Mouse (Mus musculus): ENCODE data around the gene Podxl2. TPM values are rescaled to one million over a fixed set of nuclear protein-coding genes. Genes with fewer than 3 reads are reported as not detected.

The Podxl2 gene
- polyA plus RNA-seq, 1 experiment, result 100.0 TPM

GRCm38 (mm10) chr6:88909151-88909550 lies 34.3 kb upstream of the Podxl2 start:
- no peak for DNase-seq
- Histone ChIP-seq H3K36me3 (ENCODE audit: control insufficient read depth, insufficient read depth, low read length) (no peaks in the 10 kb centered on the region), H3K4me3 (ENCODE audit: control insufficient read depth, insufficient read depth, low read length) (no peak overlapping the region), H3K27me3 (ENCODE audit: control insufficient read depth, insufficient read depth, low read length) (no peaks in the 10 kb centered on the region), H3K4me1 (replicated peaks; ENCODE audit: control insufficient read depth, insufficient read depth, low read length) (peaks cover 23% of the 10 kb centered on the region), H3K27ac (ENCODE audit: control insufficient read depth, insufficient read depth, low read length) (no peak overlapping the region)
- WGBS, result 19% methylated on average over 6 of the region's 6 CpGs
- no peak for TF ChIP-seq POLR2A (IDR thresholded peaks at IDR 0.05; ENCODE audit: control insufficient read depth, extremely low read depth, insufficient read depth, low read length, poor library complexity)
- no peak for TF ChIP-seq CTCF (IDR thresholded peaks at IDR 0.05; ENCODE audit: borderline replicate concordance, control insufficient read depth, extremely low read depth, insufficient read depth, low read length, poor library complexity)

GRCm38 (mm10) chr6:88906369-88907108 lies 31.7 kb upstream of the Podxl2 start:
- H3K27me3 ChIP-seq (ENCODE audit: control insufficient read depth, insufficient read depth, low read length), result no peaks in the 10 kb centered on the region
- peak; percentile 47 for DNase-seq
- WGBS, result 28% methylated on average over 16 of the region's 16 CpGs
- TF ChIP-seq POLR2A (IDR thresholded peaks at IDR 0.05; ENCODE audit: control insufficient read depth, extremely low read depth, insufficient read depth, low read length, poor library complexity), result no peak
- TF ChIP-seq CTCF (IDR thresholded peaks at IDR 0.05; ENCODE audit: borderline replicate concordance, control insufficient read depth, extremely low read depth, insufficient read depth, low read length, poor library complexity), result peak; percentile 75; the same call in 1 of the 2 replicates
- no peak overlapping the region for H3K27ac ChIP-seq (ENCODE audit: control insufficient read depth, insufficient read depth, low read length)
- peaks cover 39% of the 10 kb centered on the region for H3K4me1 ChIP-seq (replicated peaks; ENCODE audit: control insufficient read depth, insufficient read depth, low read length)
- no peaks in the 10 kb centered on the region for H3K36me3 ChIP-seq (ENCODE audit: control insufficient read depth, insufficient read depth, low read length)
- H3K4me3 ChIP-seq (ENCODE audit: control insufficient read depth, insufficient read depth, low read length), result no peak overlapping the region

GRCm38 (mm10) chr6:88905042-88905441 lies 30.2 kb upstream of the Podxl2 start:
- no peaks in the 10 kb centered on the region for H3K27me3 ChIP-seq (ENCODE audit: control insufficient read depth, insufficient read depth, low read length)
- H3K4me1 ChIP-seq (replicated peaks; ENCODE audit: control insufficient read depth, insufficient read depth, low read length), result peaks cover 44% of the 10 kb centered on the region
- DNase-seq, result no peak
- H3K27ac ChIP-seq (ENCODE audit: control insufficient read depth, insufficient read depth, low read length), result no peak overlapping the region
- TF ChIP-seq CTCF (IDR thresholded peaks at IDR 0.05; ENCODE audit: borderline replicate concordance, control insufficient read depth, extremely low read depth, insufficient read depth, low read length, poor library complexity) (no peak), POLR2A (IDR thresholded peaks at IDR 0.05; ENCODE audit: control insufficient read depth, extremely low read depth, insufficient read depth, low read length, poor library complexity) (no peak)
- H3K36me3 ChIP-seq (ENCODE audit: control insufficient read depth, insufficient read depth, low read length), result no peaks in the 10 kb centered on the region
- WGBS, result 98% methylated on average over 7 of the region's 7 CpGs
- H3K4me3 ChIP-seq (ENCODE audit: control insufficient read depth, insufficient read depth, low read length), result no peak overlapping the region

GRCm38 (mm10) chr6:88904456-88904974 lies 29.7 kb upstream of the Podxl2 start:
- TF ChIP-seq POLR2A (IDR thresholded peaks at IDR 0.05; ENCODE audit: control insufficient read depth, extremely low read depth, insufficient read depth, low read length, poor library complexity) (no peak), CTCF (IDR thresholded peaks at IDR 0.05; ENCODE audit: borderline replicate concordance, control insufficient read depth, extremely low read depth, insufficient read depth, low read length, poor library complexity) (no peak)
- H3K4me1 ChIP-seq (replicated peaks; ENCODE audit: control insufficient read depth, insufficient read depth, low read length), result peaks cover 44% of the 10 kb centered on the region
- no peaks in the 10 kb centered on the region for H3K36me3 ChIP-seq (ENCODE audit: control insufficient read depth, insufficient read depth, low read length)
- no peak overlapping the region for H3K27ac ChIP-seq (ENCODE audit: control insufficient read depth, insufficient read depth, low read length)
- H3K27me3 ChIP-seq (ENCODE audit: control insufficient read depth, insufficient read depth, low read length), result no peaks in the 10 kb centered on the region
- no peak overlapping the region for H3K4me3 ChIP-seq (ENCODE audit: control insufficient read depth, insufficient read depth, low read length)
- no peak for DNase-seq
- 89% methylated on average over 4 of the region's 4 CpGs for WGBS

- H3K4me1 ChIP-seq (replicated peaks; ENCODE audit: control insufficient read depth, insufficient read depth, low read length), result peaks cover 43% of the 10 kb centered on the region
- DNase-seq, result no peak
- no peak overlapping the region for H3K27ac ChIP-seq (ENCODE audit: control insufficient read depth, insufficient read depth, low read length)
- no peak overlapping the region for H3K4me3 ChIP-seq (ENCODE audit: control insufficient read depth, insufficient read depth, low read length)
- H3K27me3 ChIP-seq (ENCODE audit: control insufficient read depth, insufficient read depth, low read length), result no peaks in the 10 kb centered on the region
- H3K36me3 ChIP-seq (ENCODE audit: control insufficient read depth, insufficient read depth, low read length), result no peaks in the 10 kb centered on the region
- no peak for TF ChIP-seq POLR2A (IDR thresholded peaks at IDR 0.05; ENCODE audit: control insufficient read depth, extremely low read depth, insufficient read depth, low read length, poor library complexity)
- TF ChIP-seq CTCF (IDR thresholded peaks at IDR 0.05; ENCODE audit: borderline replicate concordance, control insufficient read depth, extremely low read depth, insufficient read depth, low read length, poor library complexity), result no peak
- WGBS, result 69% methylated on average over 5 of the region's 5 CpGs
Measured at GRCm38 (mm10) chr6:88903708-88904107, 28.9 kb upstream of the Podxl2 start.

- peak within 1 kb of the TSS; percentile 75 for H3K27ac ChIP-seq (ENCODE audit: control insufficient read depth, insufficient read depth, low read length)
- H3K36me3 ChIP-seq (ENCODE audit: control insufficient read depth, insufficient read depth, low read length), result no peaks in the 10 kb centered on the region
- H3K4me1 ChIP-seq (replicated peaks; ENCODE audit: control insufficient read depth, insufficient read depth, low read length), result peaks cover 43% of the 10 kb centered on the region
- H3K4me3 ChIP-seq (ENCODE audit: control insufficient read depth, insufficient read depth, low read length), result peak within 1 kb of the TSS; percentile 92
- WGBS, result under 1% methylated on average over 66 of the region's 66 CpGs
- DNase-seq, result peak; percentile 93
- TF ChIP-seq POLR2A (IDR thresholded peaks at IDR 0.05; ENCODE audit: control insufficient read depth, extremely low read depth, insufficient read depth, low read length, poor library complexity) (0 out of 2 replicates have a peak, but pooled peaks have one; percentile 15), CTCF (IDR thresholded peaks at IDR 0.05; ENCODE audit: borderline replicate concordance, control insufficient read depth, extremely low read depth, insufficient read depth, low read length, poor library complexity) (peak; percentile 47; the same call in 1 of the 2 replicates)
- no peaks in the 10 kb centered on the region for H3K27me3 ChIP-seq (ENCODE audit: control insufficient read depth, insufficient read depth, low read length)
Measured at GRCm38 (mm10) chr6:88901947-88902820, 27.3 kb upstream of the Podxl2 start, which contains the start of gene Tpra1. Gene Tpra1 (plus strand): TSS chr6:88902251.

Measured in thymus, adult 2 months (tissue).